Mouse (Mus musculus) mouse embryonic stem cell (cell line): Measurements from ENCODE around the gene Cpn1.

Source experiments
- in situ Hi-C, 2 experiments: fragments of 300-500 bp; cut with MboI; formaldehyde crosslinking; loops; 1 replicate in 1 of 2; 3 replicates in 1 of 2; pipeline ENCODE4 v1.14.3; 2019 to 2020; ENCODE audit warnings: low sequenced_read_pairs in 2 of 2, low pct_unique_long_range_greater_than_20kb in 1 of 2, mixed read lengths in 1 of 2; ENCODE audit not compliant: unreplicated experiment in 1 of 2

Cpn1 gene

DNA sequence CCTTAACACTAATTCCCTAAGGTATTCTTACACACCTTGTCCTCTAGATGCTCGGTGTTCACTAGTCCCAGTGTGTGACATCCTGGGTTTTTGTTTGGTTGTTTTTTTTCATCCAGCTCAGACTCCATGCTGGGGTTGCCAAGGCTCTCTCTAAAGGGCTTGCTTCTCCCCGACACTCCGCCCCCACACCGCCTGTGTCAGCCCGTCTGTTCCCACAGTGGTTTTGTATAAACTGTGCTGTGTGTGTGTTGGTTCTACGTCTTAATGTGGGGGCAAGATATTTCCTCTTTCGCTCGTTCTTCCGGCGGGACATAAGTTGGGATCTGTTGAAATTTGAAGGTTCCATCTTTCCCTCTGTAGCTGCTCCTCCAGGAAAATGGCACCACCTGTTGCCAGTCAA, 11.7 kb upstream of the Cpn1 start:
- in situ Hi-C loops, result no loop called here

DNA sequence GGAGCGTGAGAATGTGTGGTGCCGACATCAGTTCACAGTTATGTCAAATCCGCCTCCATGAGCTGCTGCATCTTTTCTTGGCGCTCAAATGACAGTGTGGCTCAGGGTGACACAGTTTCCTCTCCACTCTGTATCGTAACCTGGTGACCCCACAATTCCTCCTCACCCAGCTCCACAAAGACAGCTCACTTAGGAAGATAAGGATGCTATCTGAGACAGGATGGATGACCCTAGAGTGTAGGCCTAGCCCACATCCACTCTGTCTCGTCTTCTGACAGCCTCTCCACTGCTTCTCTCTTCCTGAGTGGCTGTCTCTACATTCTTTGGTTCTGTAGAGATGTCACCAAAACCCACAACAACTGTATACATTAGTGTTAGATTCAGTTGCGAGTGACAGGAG, 9.1 kb upstream of the Cpn1 start:
- in situ Hi-C loops, result no loop called here

DNA sequence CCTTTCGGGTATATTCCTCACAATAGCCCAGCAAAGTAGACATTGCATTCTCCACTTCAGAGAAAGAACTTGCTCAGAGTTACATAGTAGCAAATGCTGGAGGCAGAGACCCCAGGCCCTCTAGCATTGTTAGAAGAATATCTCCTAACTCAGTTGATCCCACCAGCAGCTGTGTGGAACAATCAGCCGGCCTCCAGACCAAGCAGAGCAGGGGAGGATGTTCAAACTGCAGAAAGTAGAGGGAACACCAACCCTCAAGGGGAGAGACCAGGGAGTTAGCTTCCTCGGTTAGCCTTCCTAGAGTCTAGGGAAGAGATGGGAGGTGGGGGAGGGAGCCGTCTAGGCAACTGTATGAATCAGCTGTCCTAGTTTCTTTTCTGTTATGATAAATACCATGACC, 6.1 kb upstream of the Cpn1 start:
- in situ Hi-C loops, result no loop called here

DNA sequence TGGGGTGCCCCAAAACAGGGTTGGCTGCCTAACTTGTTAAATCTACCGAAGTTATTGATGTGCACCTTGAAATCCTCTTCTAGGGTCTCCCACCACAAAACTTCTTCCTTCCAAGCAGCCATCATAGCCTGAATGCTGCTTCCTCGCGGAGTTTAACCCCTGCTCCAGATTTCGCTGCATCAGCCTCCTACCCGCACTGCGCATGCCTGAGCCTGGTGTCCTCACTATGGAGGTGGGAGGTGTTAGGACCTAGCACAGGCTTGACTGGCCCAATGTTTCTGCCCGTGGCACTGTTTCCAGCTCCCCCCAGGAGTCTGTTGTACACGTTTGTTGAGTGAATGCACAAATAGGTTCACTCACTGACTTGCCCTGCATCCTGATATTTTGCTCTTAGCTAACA, 4.0 kb upstream of the Cpn1 start:
- in situ Hi-C loops, result no loop called here

GRCm38 (mm10) chr19:43981992-43982391, 4.4 kb downstream of the Cpn1 start:
- in situ Hi-C loops, result no loop called here

DNA sequence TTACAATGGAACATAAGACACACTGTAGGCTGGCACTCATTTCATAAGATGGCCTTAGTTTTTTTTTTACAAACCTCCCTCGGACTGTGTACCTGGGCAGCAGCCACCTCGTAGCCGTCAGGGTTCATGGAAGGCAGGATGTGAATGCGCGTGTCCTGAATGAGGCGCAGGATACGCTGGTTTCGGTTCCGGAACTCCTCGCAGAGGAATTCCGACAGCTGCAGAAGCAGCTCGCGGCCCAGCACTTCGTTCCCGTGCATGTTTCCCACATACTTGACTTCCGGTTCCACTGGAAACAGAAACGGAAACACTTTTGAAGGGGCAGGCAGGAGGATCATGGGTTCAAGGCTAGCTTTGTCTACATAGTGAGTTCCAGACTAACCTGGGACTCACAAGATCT, 5.6 kb downstream of the Cpn1 start:
- in situ Hi-C loops, result no loop called here

DNA sequence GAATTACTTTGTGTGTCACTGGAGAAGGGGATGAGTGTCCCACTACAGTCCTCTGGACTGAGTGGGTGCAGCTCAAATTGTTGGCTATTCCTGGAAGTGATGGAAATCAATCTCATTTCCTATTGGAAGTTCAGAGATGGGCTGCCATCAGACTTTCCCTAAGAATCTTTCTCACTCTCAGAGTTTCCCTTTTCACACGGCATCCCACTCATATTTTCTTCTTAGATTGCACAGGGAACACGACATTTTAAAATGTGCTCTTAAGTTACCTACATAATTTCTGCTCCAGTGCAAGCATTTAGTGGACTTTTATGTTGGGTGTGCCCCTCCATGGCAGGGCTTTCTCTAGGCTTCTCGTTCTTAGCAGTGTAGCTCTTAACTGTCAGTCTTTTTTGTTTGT, 8.6 kb downstream of the Cpn1 start:
- in situ Hi-C loops, result no loop called here

GRCm38 (mm10) chr19:43976661-43977060, 9.7 kb downstream of the Cpn1 start:
- in situ Hi-C loops, result no loop called here

GRCm38 (mm10) chr19:43974221-43974620, 12.1 kb downstream of the Cpn1 start:
- in situ Hi-C loops, result no loop called here

DNA sequence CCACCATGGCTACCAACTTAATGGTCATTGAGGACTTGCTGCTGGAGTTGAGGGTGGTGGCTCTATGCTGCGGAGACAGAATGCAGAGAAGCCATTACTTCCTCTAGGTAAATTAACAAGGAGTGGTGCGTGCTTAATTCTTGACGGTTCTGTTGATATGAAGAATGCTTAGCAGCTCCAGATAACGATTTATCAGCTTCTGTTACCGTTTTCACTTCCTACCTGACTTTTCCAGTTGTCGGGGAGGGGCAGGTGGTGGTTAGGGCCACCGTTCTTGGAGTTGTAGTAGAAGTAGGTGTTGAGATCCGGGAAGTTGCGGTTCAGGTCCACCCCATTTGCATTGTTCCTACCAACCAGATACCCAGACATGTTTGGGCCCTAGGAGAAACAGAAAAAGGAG, 12.6 kb downstream of the Cpn1 start:
- in situ Hi-C loops, result no loop called here

DNA sequence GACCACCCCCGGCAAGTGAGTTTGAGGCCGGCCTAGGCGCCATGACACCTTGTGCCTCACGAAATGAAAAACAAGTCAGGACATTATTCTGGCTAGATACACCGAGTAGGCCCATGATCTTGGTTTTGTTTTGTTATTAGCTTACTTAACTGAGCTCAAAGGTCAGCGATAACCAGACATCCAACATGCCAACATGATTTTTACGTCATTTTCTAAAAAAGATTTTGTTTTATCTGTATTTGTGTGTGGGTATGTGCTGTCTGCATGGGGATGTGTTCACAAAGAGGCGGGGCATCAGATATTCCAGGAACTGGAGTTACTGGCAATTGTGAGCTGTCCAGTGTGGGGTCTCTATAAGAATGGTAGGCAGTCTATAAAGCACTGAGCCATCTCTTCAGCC, 14.2 kb downstream of the Cpn1 start:
- in situ Hi-C loops, result no loop called here

DNA sequence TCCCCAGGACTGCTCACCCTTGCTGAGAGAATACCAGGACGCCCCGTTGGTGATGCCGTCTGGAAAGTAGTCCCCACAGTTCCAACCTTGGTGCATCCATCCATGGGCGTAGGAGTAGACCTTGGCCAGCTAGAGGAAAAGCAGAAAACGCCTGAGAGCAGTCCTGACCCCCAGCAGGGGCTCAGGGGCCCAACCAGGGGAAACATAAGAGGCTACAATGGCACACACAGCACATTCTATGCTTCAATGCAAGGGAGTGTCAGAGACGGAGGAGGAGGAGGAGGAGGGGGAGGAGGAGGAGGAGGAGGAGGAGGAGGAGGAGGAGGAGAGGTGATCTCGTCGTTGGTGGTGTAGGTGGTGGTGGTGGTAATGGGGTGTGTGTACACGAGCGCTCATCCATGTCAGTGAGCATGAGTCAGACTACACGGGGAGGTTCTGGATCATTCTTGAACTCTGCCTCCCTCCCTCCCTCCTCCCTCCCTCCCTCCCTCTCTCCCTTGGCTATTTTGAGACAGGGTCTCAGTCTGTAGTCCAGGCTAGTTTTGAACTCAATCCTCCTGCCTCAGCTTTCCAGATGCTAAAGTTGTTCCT, 17.8 kb downstream of the Cpn1 start:
- in situ Hi-C loops, result no loop called here

- in situ Hi-C loops, result no loop called here
These were observed 19.9 kb downstream of the Cpn1 start for GRCm38 (mm10) chr19:43966481-43966880.

GRCm38 (mm10) chr19:43965496-43966085, 20.8 kb downstream of the Cpn1 start:
- in situ Hi-C loops, result no loop called here

- in situ Hi-C loops, result loop anchor here in 1 of 2 experiments (5.0 kb wide), 1 partner anchor 210 kb away; the partner anchor contains the start of genes Cox15 and Cutc
These were observed 23.6 kb downstream of the Cpn1 start for GRCm38 (mm10) chr19:43962795-43963194.

GRCm38 (mm10) chr19:43961185-43961584, 25.2 kb downstream of the Cpn1 start:
- in situ Hi-C loops, result loop anchor here in 1 of 2 experiments (5.0 kb wide), 1 partner anchor 209 kb away; the partner anchor contains the start of genes Cox15 and Cutc

DNA sequence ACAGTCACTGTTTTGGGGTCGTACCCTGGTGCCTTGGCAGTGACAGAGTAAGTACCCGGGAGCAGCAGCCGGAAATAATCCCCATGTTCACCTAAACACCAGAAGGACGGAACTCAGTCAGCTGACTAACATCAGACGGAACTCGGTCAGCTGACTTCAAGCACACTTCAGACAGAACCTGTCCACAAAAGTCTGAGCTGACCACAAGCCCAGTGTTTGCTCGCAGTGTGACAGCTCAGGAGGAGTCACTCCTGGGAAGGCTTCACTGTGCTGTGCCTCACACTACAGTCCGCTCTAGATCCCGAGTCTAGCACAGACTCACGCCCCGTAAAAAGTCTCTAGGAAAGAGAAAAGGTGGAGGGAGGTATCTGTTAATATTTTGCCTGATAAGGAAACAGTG, 26.3 kb downstream of the Cpn1 start:
- in situ Hi-C loops, result loop anchor here in 1 of 2 experiments (5.0 kb wide), 1 partner anchor 208 kb away; the partner anchor contains the start of genes Cox15 and Cutc

DNA sequence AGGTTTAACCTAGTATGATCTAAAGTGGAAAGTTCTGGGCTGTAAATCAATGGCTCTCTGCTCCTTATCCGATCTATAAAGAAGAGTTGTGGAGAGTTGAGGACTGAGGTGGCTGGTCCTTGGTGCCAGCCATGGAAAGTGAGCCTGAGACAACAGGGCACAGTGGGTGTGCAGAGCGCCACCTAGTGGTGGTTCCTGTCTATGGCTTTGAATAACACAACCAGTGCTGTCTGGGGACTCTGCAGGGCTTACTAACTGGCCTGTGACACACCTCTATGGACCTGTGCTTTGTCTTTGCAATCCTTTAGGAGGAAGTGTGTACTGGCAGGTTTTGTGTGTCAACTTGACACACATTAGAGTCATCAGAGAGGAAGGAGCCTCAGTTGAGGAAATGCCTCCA, 27.2 kb downstream of the Cpn1 start:
- in situ Hi-C loops, result loop anchor here (10.0 kb wide), 1 partner anchor 124 kb away; no protein-coding TSS in a partner anchor

DNA sequence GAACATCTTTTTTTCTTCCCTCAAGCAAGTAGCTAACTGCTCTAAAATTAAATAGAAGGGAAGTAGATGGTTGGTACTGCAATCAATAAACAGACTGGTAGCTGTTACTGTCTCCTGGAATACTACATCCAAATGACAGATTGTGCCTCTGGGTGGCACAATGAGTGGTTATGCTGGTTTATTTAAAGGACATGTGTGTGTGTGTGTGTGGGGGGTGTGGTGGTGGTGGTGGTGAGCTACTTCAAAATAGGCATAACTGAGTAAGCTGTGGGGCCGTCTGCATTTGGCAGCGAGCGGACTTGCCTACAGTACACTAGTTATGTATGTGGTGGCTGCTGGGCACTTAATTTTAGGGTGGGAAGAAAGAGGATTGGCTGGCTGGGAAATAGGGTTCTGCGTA, 28.5 kb downstream of the Cpn1 start:
- in situ Hi-C loops, result loop anchor here (10.0 kb wide), 1 partner anchor 123 kb away; no protein-coding TSS in a partner anchor

GRCm38 (mm10) chr19:43957402-43957801, 29.0 kb downstream of the Cpn1 start:
- in situ Hi-C loops, result loop anchor here (10.0 kb wide), 1 partner anchor 123 kb away; no protein-coding TSS in a partner anchor
